Mouse (Mus musculus) stomach, embryonic 16.5 days (tissue): Measurements from ENCODE around the gene Shld2. TPM values are rescaled to one million over a fixed set of nuclear protein-coding genes. Genes with fewer than 3 reads are reported as not detected.

Source experiments
- ATAC-seq: fragments of 200-750 bp; cut with Nextera tagmentation; 2 replicates; pipeline ENCODE4 v1.8.0; 2017; ENCODE audit warnings: moderate number of reproducible peaks, moderate TSS enrichment; ENCODE audit not compliant: insufficient read depth, low FRiP score
- H3K27ac ChIP-seq: fragments of 300-500 bp; sonication (generic); 2 replicates; pipeline ENCODE4 v1.5.1; 2014; ENCODE audit warnings: low read length
- H3K27me3 ChIP-seq: fragments of 300-500 bp; sonication (generic); 2 replicates; pipeline ENCODE4 v1.6.1; 2014; ENCODE audit warnings: low read length, control low read depth, mixed read lengths; ENCODE audit not compliant: control insufficient read depth, insufficient read depth
- H3K36me3 ChIP-seq: fragments of 300-500 bp; sonication (generic); 2 replicates; pipeline ENCODE4 v1.6.1; 2014; ENCODE audit warnings: low read length; ENCODE audit not compliant: control insufficient read depth, insufficient read depth
- H3K4me1 ChIP-seq: fragments of 300-500 bp; sonication (generic); 2 replicates; pipeline ENCODE4 v1.6.1; 2014; ENCODE audit warnings: low read length, control low read depth, mixed read lengths; ENCODE audit not compliant: control insufficient read depth, insufficient read depth
- H3K4me2 ChIP-seq: fragments of 300-500 bp; sonication (generic); 2 replicates; pipeline ENCODE4 v1.6.1; 2014; ENCODE audit warnings: low read depth, low read length, mixed read lengths
- H3K4me3 ChIP-seq: fragments of 300-500 bp; sonication (generic); replicated peaks from 2 replicates; pipeline ENCODE4 v1.5.1; 2014; ENCODE audit warnings: mild to moderate bottlenecking, low read length
- H3K9ac ChIP-seq: fragments of 300-500 bp; sonication (generic); 2 replicates; pipeline ENCODE4 v1.6.1; 2014; ENCODE audit warnings: low read length
- H3K9me3 ChIP-seq: fragments of 300-500 bp; sonication (generic); replicated peaks from 2 replicates; pipeline ENCODE4 v1.6.1; 2016; ENCODE audit warnings: low read length, control low read depth; ENCODE audit not compliant: control insufficient read depth
- WGBS: fragments of 180-500 bp; shearing (Covaris S2); extraction: QIAGEN DNeasy Blood & Tissue Kit; methylation state at CpG from one replicate; pipeline ENCODE4 v1.1.7; 2014; 5-methylcytosine and 5-hydroxymethylcytosine counted together
- polyA plus RNA-seq: library from polyadenylated mRNA; unstranded; fragments of >200 nt; fragmentation: Nextera tagmentation; extraction: Ambion mirVana; gene quantifications from 2 replicates; pipeline ENCODE4 v1.2.1, GENCODE M21; 2015

Gene Shld2
- polyA plus RNA-seq, result 5.6 and 6.1 TPM in 2 replicates

GRCm38 (mm10) chr14:34310234-34310965 is at the start of gene Shld2, which contains the start of gene Glud1:
Gene Shld2 (minus strand): TSS chr14:34310493.
Gene Glud1 (plus strand): TSS chr14:34310727.
- Histone ChIP-seq H3K27me3 (no peaks in the 10 kb centered on the region), H3K36me3 (no peaks in the 10 kb centered on the region), H3K4me2 (peak within 1 kb of the TSS; percentile 85), H3K4me1 (peaks cover 16% of the 10 kb centered on the region), H3K9ac (peak within 1 kb of the TSS; percentile 98), H3K27ac (peak within 1 kb of the TSS; percentile 96), H3K4me3 (peak within 1 kb of the TSS; percentile 96), H3K9me3 (no peaks in the 10 kb centered on the region)
- ATAC-seq, result peak; percentile 97
- under 1% methylated on average over 99 of the region's 100 CpGs for WGBS

- ATAC-seq, result no peak
- 46% methylated on average over 5 of the region's 5 CpGs for WGBS
- Histone ChIP-seq H3K9me3 (no peaks in the 10 kb centered on the region), H3K4me1 (peaks cover 5% of the 10 kb centered on the region; the same call in 1 of the 2 replicates), H3K36me3 (no peaks in the 10 kb centered on the region), H3K27me3 (no peaks in the 10 kb centered on the region), H3K4me3 (no peak overlapping the region), H3K27ac (no peak overlapping the region), H3K4me2 (no peak overlapping the region), H3K9ac (no peak overlapping the region)
These were observed 49.5 kb upstream of the Shld2 start for GRCm38 (mm10) chr14:34359676-34360244.

GRCm38 (mm10) chr14:34357671-34358455 is 47.6 kb upstream of the Shld2 start:
- no peak overlapping the region for H3K9ac ChIP-seq
- WGBS, result 62% methylated on average over 7 of the region's 7 CpGs
- H3K27ac ChIP-seq, result no peak overlapping the region
- H3K9me3 ChIP-seq, result no peaks in the 10 kb centered on the region
- no peaks in the 10 kb centered on the region for H3K27me3 ChIP-seq
- no peak for ATAC-seq
- H3K36me3 ChIP-seq, result no peaks in the 10 kb centered on the region
- no peak overlapping the region for H3K4me3 ChIP-seq
- H3K4me1 ChIP-seq, result peaks cover 5% of the 10 kb centered on the region; the same call in 1 of the 2 replicates
- no peak overlapping the region for H3K4me2 ChIP-seq

- Histone ChIP-seq H3K9me3 (no peaks in the 10 kb centered on the region), H3K27me3 (no peaks in the 10 kb centered on the region), H3K27ac (0 out of 2 replicates have a peak within 1 kb of the TSS, but pooled peaks have one; percentile 41), H3K9ac (no peak within 1 kb of the TSS), H3K4me2 (no peak within 1 kb of the TSS), H3K4me3 (no peak within 1 kb of the TSS), H3K36me3 (no peaks in the 10 kb centered on the region), H3K4me1 (peaks cover 3% of the 10 kb centered on the region; the same call in 1 of the 2 replicates)
- WGBS, result 67% methylated on average over 6 of the region's 6 CpGs
- 0 out of 2 replicates have a peak, but pooled peaks have one; percentile 29 for ATAC-seq
These were observed 45.0 kb upstream of the Shld2 start, which contains the start of gene Fam25c for GRCm38 (mm10) chr14:34355301-34355700. Gene Fam25c (minus strand): TSS chr14:34355433.

GRCm38 (mm10) chr14:34354456-34354855 is 44.2 kb upstream of the Shld2 start:
- H3K9ac ChIP-seq, result no peak overlapping the region
- H3K4me1 ChIP-seq, result peaks cover 3% of the 10 kb centered on the region; the same call in 1 of the 2 replicates
- H3K27ac ChIP-seq, result no peak overlapping the region
- H3K36me3 ChIP-seq, result no peaks in the 10 kb centered on the region
- H3K4me3 ChIP-seq, result no peak overlapping the region
- no peaks in the 10 kb centered on the region for H3K9me3 ChIP-seq
- 73% methylated on average over 4 of the region's 4 CpGs for WGBS
- no peaks in the 10 kb centered on the region for H3K27me3 ChIP-seq
- no peak overlapping the region for H3K4me2 ChIP-seq
- no peak for ATAC-seq

- Histone ChIP-seq H3K4me3 (no peak overlapping the region), H3K36me3 (no peaks in the 10 kb centered on the region), H3K27ac (no peak overlapping the region), H3K9me3 (no peaks in the 10 kb centered on the region), H3K27me3 (no peaks in the 10 kb centered on the region), H3K4me2 (no peak overlapping the region), H3K9ac (no peak overlapping the region), H3K4me1 (peaks cover 6% of the 10 kb centered on the region; the same call in 1 of the 2 replicates)
- WGBS, result 87% methylated on average over 3 of the region's 3 CpGs
- ATAC-seq, result no peak
These were observed 43.0 kb upstream of the Shld2 start for GRCm38 (mm10) chr14:34353326-34353725.

- WGBS, result 55% methylated on average over 6 of the region's 6 CpGs
These were observed 42.2 kb upstream of the Shld2 start for GRCm38 (mm10) chr14:34352523-34352922.

GRCm38 (mm10) chr14:34351660-34352059 is 41.4 kb upstream of the Shld2 start:
- H3K27ac ChIP-seq, result no peak overlapping the region
- no peak overlapping the region for H3K4me2 ChIP-seq
- H3K4me1 ChIP-seq, result peaks cover 4% of the 10 kb centered on the region; the same call in 1 of the 2 replicates
- H3K9me3 ChIP-seq, result no peaks in the 10 kb centered on the region
- no peaks in the 10 kb centered on the region for H3K36me3 ChIP-seq
- no peak overlapping the region for H3K9ac ChIP-seq
- 52% methylated on average over 3 of the region's 3 CpGs for WGBS
- no peak overlapping the region for H3K4me3 ChIP-seq
- no peaks in the 10 kb centered on the region for H3K27me3 ChIP-seq
- no peak for ATAC-seq

More at GRCm38 (mm10) chr14:34352523-34352922, 42.2 kb upstream of the Shld2 start:
- no peaks in the 10 kb centered on the region for H3K9me3 ChIP-seq
- no peaks in the 10 kb centered on the region for H3K27me3 ChIP-seq
- H3K36me3 ChIP-seq, result no peaks in the 10 kb centered on the region
- no peak for ATAC-seq
- no peak overlapping the region for H3K4me3 ChIP-seq
- no peak overlapping the region for H3K4me2 ChIP-seq
- no peak overlapping the region for H3K9ac ChIP-seq
- peaks cover 4% of the 10 kb centered on the region; the same call in 1 of the 2 replicates for H3K4me1 ChIP-seq
- H3K27ac ChIP-seq, result no peak overlapping the region
